Mouse (Mus musculus) spleen, postnatal 14 days (tissue): ENCODE results near the gene Pcnx.
"Not testable (repeated sequence)": the region's sequence is repeated elsewhere in the genome, so short reads cannot be mapped to it uniquely, and the experiment has no call there.

ENCODE experiments used
- DNase-seq, 2 experiments: peaks; one replicate each; pipeline ENCODE4 v3.0.0; 2021 to 2022; ENCODE audit warnings: low spot score in 2 of 2

Pcnx gene

DNA sequence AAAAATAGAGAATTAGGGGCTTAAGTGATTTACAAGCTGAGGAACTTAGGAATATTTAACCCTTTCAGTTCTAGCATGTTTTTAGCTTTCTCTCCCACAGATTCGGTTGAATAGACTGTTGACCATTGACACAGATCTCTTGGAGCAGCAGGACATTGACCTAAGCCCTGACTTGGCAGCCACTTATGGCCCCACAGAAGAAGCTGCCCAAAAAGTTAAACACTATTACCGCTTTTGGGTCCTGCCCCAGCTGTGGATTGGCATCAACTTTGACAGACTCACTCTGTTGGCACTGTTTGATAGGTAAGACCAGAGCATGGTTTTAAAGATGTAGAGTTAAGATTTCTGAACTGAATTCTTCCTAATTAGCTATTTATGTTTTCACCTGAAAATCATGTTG, 90.2 kb downstream of the Pcnx start:
- DNase-seq, result no peak

- no peak for DNase-seq
These were observed 98.5 kb downstream of the Pcnx start for GRCm38 (mm10) chr12:81958351-81958750.

GRCm38 (mm10) chr12:81965416-81965815, 105.6 kb downstream of the Pcnx start:
- DNase-seq, result no peak

GRCm38 (mm10) chr12:81971042-81971883, 111.4 kb downstream of the Pcnx start:
- DNase-seq, result no peak

DNA sequence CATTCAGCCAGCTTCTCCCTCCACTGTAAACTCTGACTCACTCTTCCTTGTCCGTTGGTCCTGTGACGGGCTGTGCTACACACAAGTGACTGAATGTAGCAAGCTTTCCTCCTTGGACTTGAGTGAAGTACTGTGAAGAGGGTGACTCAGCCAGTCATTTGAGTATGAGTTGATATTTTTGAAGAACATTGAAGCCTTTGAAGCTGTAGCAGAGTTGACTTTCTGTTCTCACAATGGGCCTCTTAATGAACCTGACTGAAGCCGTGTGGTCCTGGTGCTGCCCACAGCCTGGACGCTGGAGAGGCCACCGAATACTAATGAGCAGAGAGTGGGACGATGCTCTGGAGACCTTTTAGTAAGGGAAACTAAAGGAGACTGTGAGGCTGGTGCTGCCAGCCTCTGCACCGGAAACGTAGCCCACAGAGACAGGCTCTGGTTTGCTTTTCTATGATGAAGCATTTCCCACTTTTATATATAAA, 112.1 kb downstream of the Pcnx start:
- no peak for DNase-seq

DNA sequence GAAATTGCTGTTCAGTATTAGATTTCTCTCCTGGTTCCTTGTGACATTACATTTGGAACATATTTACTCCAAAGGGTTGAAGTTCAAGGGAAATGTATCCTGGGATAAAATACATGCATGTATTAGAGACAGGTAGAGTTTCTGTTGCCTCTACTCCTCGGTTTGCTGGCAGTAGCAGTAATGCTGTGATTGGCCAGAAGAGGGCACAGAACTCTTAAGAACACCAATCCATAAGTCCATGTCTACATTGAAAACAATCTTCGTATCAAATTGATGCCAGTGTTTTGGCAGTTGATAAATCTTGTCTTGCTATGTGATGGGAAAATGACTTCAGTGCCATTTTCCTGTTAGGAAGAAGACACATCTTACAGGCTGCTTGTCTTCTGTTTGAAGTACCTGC, 115.0 kb downstream of the Pcnx start:
- no peak for DNase-seq

GRCm38 (mm10) chr12:81977346-81977745, 117.5 kb downstream of the Pcnx start:
- no peak for DNase-seq

GRCm38 (mm10) chr12:81979312-81979711, 119.5 kb downstream of the Pcnx start:
- no peak for DNase-seq

- no peak for DNase-seq
These were observed 132.3 kb downstream of the Pcnx start for GRCm38 (mm10) chr12:81992106-81992505.

DNA sequence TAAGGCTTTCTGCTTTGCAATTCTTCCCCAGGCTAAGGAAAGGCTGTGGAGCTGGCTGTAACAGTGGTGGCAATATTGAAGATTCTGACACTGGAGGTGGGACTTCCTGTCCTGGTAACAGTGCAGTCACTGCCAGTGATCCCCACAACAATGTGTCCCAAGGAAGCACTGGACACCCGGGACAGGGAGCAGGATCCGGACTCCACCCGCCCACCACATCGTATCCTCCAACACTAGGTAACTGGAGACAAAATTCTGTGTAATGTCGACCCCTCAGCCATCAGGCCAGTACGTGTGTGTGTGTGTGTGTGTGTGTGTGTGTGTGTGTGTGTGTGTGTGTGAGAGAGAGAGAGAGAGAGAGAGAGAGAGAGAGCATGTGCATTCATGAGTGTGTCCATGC, 133.2 kb downstream of the Pcnx start:
- DNase-seq, result no peak

GRCm38 (mm10) chr12:81994911-81995667, 135.3 kb downstream of the Pcnx start:
- no peak for DNase-seq

DNA sequence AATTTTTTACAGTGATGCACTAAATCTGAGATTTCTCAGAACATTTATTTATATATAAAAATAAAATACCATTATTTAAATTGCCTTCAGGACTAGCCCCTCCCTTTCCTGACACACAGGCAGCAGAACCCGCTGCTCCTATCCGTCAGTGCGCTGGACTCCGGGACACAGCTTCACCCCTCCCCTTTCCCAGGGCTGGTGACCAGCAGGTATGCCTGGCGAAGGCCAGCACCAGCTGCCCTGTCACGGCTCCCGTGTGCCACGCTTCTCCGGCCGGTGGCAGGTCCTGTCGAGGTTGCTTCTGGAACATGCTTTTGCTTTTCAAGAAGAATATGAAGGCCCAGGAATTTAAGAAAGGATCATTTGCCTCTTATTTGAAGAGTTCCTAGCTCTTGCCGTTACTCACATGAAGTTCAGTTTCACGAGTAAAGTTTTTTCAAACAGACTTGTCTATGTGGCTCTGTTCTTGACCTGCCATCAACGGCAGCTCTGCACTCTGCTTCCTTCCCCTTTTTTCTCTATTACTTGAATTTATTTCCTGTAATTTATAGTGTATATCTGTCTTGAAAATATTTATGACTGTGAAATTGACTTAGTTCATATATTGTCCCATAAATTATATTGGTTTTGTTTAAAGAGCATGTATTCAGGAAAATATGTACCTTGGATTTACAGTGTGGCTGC, 137.0 kb downstream of the Pcnx start:
- DNase-seq, result no peak

- no peak for DNase-seq
These were observed 137.7 kb downstream of the Pcnx start for GRCm38 (mm10) chr12:81997497-81997896.

GRCm38 (mm10) chr12:82002697-82003096, 142.9 kb downstream of the Pcnx start:
- DNase-seq, result not testable (repeated sequence)

DNA sequence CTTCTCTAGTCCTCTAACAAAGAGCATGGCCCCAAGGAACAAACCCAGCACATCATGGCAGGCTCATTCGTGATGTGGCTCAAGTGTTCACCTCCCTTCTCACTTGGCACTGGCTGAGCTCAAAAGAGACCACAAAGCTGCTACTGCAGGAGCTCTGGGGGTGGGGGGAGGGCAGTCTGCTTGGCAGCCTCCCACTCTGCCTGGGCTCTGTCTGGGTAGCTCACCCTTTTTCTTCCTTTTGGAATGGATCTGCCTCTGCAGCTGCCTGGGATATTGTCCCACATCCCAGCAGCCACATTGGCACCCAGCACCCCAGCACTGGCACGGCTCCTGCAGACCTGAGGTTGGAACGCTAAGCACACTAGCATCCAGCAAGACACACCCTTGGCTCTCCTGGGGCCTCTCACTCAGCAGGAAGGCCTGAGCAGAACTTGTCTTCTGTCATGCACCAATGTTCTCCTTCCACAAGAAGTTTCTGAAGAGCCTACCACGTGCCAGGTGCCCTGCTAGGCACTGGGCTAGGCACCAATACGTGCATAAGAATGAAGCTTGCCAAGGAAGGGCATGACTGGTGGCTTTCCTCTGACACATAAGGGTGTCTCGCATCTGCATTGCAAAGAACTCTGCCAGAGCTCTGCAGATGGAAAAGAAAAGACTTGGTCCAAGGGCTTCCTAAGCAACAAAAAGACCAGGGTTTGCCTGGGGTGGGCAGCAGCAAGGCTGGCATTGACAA, 166.2 kb downstream of the Pcnx start:
- not testable (repeated sequence) for DNase-seq

DNA sequence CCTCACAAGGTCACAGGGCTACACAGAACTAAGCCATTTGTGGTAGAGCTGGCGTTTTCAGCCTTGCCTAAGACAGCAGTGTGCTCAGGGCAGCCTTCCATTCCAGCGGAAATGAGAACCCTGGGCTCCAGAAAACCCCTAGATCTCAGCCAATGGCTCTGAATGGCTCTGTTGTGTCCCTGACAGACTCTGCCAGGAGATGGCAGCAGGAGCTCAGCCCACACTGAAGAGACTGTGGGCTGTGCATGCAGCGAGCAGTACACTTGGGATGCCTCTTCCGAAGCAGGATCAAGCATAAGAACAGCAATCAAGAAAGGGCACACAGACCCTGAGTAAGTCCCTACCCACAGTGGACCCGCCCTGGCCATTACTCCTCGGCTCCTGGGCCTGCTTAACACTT, 173.7 kb downstream of the Pcnx start:
- not testable (repeated sequence) for DNase-seq

DNA sequence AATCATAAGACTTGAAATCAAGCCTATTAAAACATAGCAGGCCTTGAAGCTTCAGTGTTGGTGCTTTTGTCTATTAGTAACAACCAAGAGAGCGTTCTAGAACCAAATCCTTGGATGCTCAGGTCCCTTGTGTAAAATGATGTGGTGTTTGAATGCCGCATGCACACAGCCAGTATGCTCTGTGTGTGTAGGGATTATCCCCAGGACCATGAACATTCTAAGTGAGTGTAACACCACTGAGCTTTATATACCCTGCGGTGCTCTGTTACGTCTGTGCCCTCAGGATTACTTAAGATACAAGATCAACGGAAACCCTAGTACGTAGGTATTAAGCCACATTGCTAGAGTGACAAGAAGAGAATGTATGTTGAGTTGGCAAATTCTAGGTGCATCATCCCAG, 174.2 kb downstream of the Pcnx start:
- DNase-seq, result not testable (repeated sequence)

DNA sequence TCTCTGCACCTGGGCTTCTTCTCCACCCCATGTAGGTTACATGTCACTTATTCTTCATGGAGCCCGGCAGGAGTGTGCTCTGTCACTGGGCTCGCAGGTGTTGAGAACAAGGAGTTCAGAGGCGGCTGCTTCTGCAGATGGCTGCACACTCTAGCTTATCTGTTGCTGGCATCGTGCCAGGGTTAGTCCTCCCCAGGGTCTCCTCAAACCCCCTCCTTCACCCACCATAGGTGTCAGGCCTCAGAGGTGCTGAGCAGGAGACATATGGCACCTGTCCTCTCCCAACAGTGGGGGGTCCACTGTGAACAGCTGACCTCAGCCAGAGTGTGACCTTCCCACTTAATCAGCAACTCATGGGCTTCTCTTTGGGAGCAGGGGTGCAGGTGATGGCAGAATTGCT, 184.3 kb downstream of the Pcnx start:
- DNase-seq, result not testable (repeated sequence)
